Mouse (Mus musculus): ENCODE measurements at regions not wholly inside any gene's neighbourhood (a gene's known extent, or its start where the extent isn't known, plus 50 kb on each side); places are given as distances from the start of the nearest gene placed in this dataset.
A peak's percentile ranks its signal among the peaks of the same experiment; 100 is the strongest.
"Not testable (repeated sequence)": the region's sequence is repeated elsewhere in the genome, so short reads cannot be mapped to it uniquely, and the experiment has no call there.

- WGBS, result 84% methylated on average over 6 of the region's 6 CpGs
- H3K36me3 ChIP-seq (ENCODE audit: control insufficient read depth, insufficient read depth, low read length); H3K27me3 ChIP-seq (ENCODE audit: control insufficient read depth, insufficient read depth, low read length); H3K4me1 ChIP-seq (ENCODE audit: control insufficient read depth, insufficient read depth, low read length); H3K4me2 ChIP-seq (ENCODE audit: low read depth, low read length); ATAC-seq (ENCODE audit: insufficient read depth, low FRiP score); H3K27ac ChIP-seq (ENCODE audit: low read length); H3K9ac ChIP-seq (ENCODE audit: low read length); H3K9me3 ChIP-seq (replicated peaks; ENCODE audit: control insufficient read depth, low read length); H3K4me3 ChIP-seq (replicated peaks; ENCODE audit: low read length): not testable (repeated sequence)
Observed at GRCm38 (mm10) chr13:50906431-50906830, 194.2 kb upstream of the Spin1 start.

GRCm38 (mm10) chr13:50906910-50907309 is 193.8 kb upstream of the Spin1 start:
- Histone ChIP-seq H3K4me3 (replicated peaks; ENCODE audit: low read length) (no peak overlapping the region), H3K4me2 (ENCODE audit: low read depth, low read length) (no peak overlapping the region), H3K27me3 (ENCODE audit: control insufficient read depth, insufficient read depth, low read length) (no peaks in the 10 kb centered on the region), H3K4me1 (ENCODE audit: control insufficient read depth, insufficient read depth, low read length) (no peaks in the 10 kb centered on the region), H3K36me3 (ENCODE audit: control insufficient read depth, insufficient read depth, low read length) (no peaks in the 10 kb centered on the region), H3K9me3 (replicated peaks; ENCODE audit: control insufficient read depth, low read length) (no peaks in the 10 kb centered on the region), H3K27ac (ENCODE audit: low read length) (no peak overlapping the region), H3K9ac (ENCODE audit: low read length) (no peak overlapping the region)
- 81% methylated on average over 1 of the region's 1 CpGs for WGBS
- ATAC-seq (ENCODE audit: insufficient read depth, low FRiP score), result no peak

- H3K4me1 ChIP-seq (ENCODE audit: control insufficient read depth, insufficient read depth, low read length); H3K4me2 ChIP-seq (ENCODE audit: low read depth, low read length); H3K4me3 ChIP-seq (replicated peaks; ENCODE audit: low read length); H3K9me3 ChIP-seq (replicated peaks; ENCODE audit: control insufficient read depth, low read length); H3K27me3 ChIP-seq (ENCODE audit: control insufficient read depth, insufficient read depth, low read length); H3K36me3 ChIP-seq (ENCODE audit: control insufficient read depth, insufficient read depth, low read length); H3K9ac ChIP-seq (ENCODE audit: low read length); ATAC-seq (ENCODE audit: insufficient read depth, low FRiP score); H3K27ac ChIP-seq (ENCODE audit: low read length): not testable (repeated sequence)
- 36% methylated on average over 2 of the region's 2 CpGs for WGBS
Observed at GRCm38 (mm10) chr13:50912776-50913175, 187.9 kb upstream of the Spin1 start.

- not testable (repeated sequence) for H3K27me3 ChIP-seq (ENCODE audit: control insufficient read depth, insufficient read depth, low read length); H3K27ac ChIP-seq (ENCODE audit: low read length); H3K9me3 ChIP-seq (replicated peaks; ENCODE audit: control insufficient read depth, low read length); ATAC-seq (ENCODE audit: insufficient read depth, low FRiP score); H3K4me2 ChIP-seq (ENCODE audit: low read depth, low read length); H3K36me3 ChIP-seq (ENCODE audit: control insufficient read depth, insufficient read depth, low read length); H3K4me1 ChIP-seq (ENCODE audit: control insufficient read depth, insufficient read depth, low read length); H3K9ac ChIP-seq (ENCODE audit: low read length); H3K4me3 ChIP-seq (replicated peaks; ENCODE audit: low read length)
- WGBS, result 83% methylated on average over 3 of the region's 3 CpGs
Observed at GRCm38 (mm10) chr13:50934017-50934416, 166.7 kb upstream of the Spin1 start.

GRCm38 (mm10) chr13:50942561-50942960 is 158.1 kb upstream of the Spin1 start:
- Histone ChIP-seq H3K4me3 (replicated peaks; ENCODE audit: low read length) (no peak overlapping the region), H3K4me2 (ENCODE audit: low read depth, low read length) (no peak overlapping the region), H3K4me1 (ENCODE audit: control insufficient read depth, insufficient read depth, low read length) (no peaks in the 10 kb centered on the region), H3K36me3 (ENCODE audit: control insufficient read depth, insufficient read depth, low read length) (no peaks in the 10 kb centered on the region), H3K27me3 (ENCODE audit: control insufficient read depth, insufficient read depth, low read length) (no peaks in the 10 kb centered on the region), H3K9ac (ENCODE audit: low read length) (no peak overlapping the region), H3K27ac (ENCODE audit: low read length) (no peak overlapping the region), H3K9me3 (replicated peaks; ENCODE audit: control insufficient read depth, low read length) (no peaks in the 10 kb centered on the region)
- ATAC-seq (ENCODE audit: insufficient read depth, low FRiP score), result no peak
- whole genome bisulfite sequencing, result 59% methylated on average over 3 of the region's 3 CpGs

- no peak overlapping the region for H3K9ac ChIP-seq (ENCODE audit: low read length)
- no peak overlapping the region for H3K4me2 ChIP-seq (ENCODE audit: low read depth, low read length)
- H3K4me3 ChIP-seq (replicated peaks; ENCODE audit: low read length), result no peak overlapping the region
- no peaks in the 10 kb centered on the region for H3K9me3 ChIP-seq (replicated peaks; ENCODE audit: control insufficient read depth, low read length)
- H3K27ac ChIP-seq (ENCODE audit: low read length), result no peak overlapping the region
- 39% methylated on average over 6 of the region's 6 CpGs for WGBS
- no peaks in the 10 kb centered on the region for H3K36me3 ChIP-seq (ENCODE audit: control insufficient read depth, insufficient read depth, low read length)
- ATAC-seq (ENCODE audit: insufficient read depth, low FRiP score), result peak; percentile 47; the same call in 1 of the 2 replicates
- H3K27me3 ChIP-seq (ENCODE audit: control insufficient read depth, insufficient read depth, low read length), result no peaks in the 10 kb centered on the region
- H3K4me1 ChIP-seq (ENCODE audit: control insufficient read depth, insufficient read depth, low read length), result no peaks in the 10 kb centered on the region
Observed at GRCm38 (mm10) chr13:50949545-50950226, 151.0 kb upstream of the Spin1 start.

GRCm38 (mm10) chr13:50954671-50955070 is 146.0 kb upstream of the Spin1 start:
- Histone ChIP-seq H3K9me3 (replicated peaks; ENCODE audit: control insufficient read depth, low read length) (no peaks in the 10 kb centered on the region), H3K4me1 (ENCODE audit: control insufficient read depth, insufficient read depth, low read length) (no peaks in the 10 kb centered on the region), H3K9ac (ENCODE audit: low read length) (no peak overlapping the region), H3K4me3 (replicated peaks; ENCODE audit: low read length) (no peak overlapping the region), H3K36me3 (ENCODE audit: control insufficient read depth, insufficient read depth, low read length) (no peaks in the 10 kb centered on the region), H3K27ac (ENCODE audit: low read length) (no peak overlapping the region), H3K27me3 (ENCODE audit: control insufficient read depth, insufficient read depth, low read length) (no peaks in the 10 kb centered on the region), H3K4me2 (ENCODE audit: low read depth, low read length) (no peak overlapping the region)
- ATAC-seq (ENCODE audit: insufficient read depth, low FRiP score), result no peak
- 89% methylated on average over 6 of the region's 6 CpGs for WGBS

GRCm38 (mm10) chr13:50958051-50958883 is 142.4 kb upstream of the Spin1 start:
- peak overlapping the region; percentile 8 for H3K4me3 ChIP-seq (replicated peaks; ENCODE audit: low read length)
- no peaks in the 10 kb centered on the region for H3K4me1 ChIP-seq (ENCODE audit: control insufficient read depth, insufficient read depth, low read length)
- ATAC-seq (ENCODE audit: insufficient read depth, low FRiP score), result no peak
- H3K9me3 ChIP-seq (replicated peaks; ENCODE audit: control insufficient read depth, low read length), result no peaks in the 10 kb centered on the region
- no peaks in the 10 kb centered on the region for H3K27me3 ChIP-seq (ENCODE audit: control insufficient read depth, insufficient read depth, low read length)
- H3K4me2 ChIP-seq (ENCODE audit: low read depth, low read length), result peak overlapping the region; percentile 34
- 0 out of 2 replicates have a peak overlapping the region, but pooled peaks have one; percentile 1 for H3K9ac ChIP-seq (ENCODE audit: low read length)
- no peak overlapping the region for H3K27ac ChIP-seq (ENCODE audit: low read length)
- no peaks in the 10 kb centered on the region for H3K36me3 ChIP-seq (ENCODE audit: control insufficient read depth, insufficient read depth, low read length)
- 33% methylated on average over 20 of the region's 20 CpGs for WGBS

- Histone ChIP-seq H3K4me3 (replicated peaks; ENCODE audit: low read length) (no peak overlapping the region), H3K9me3 (replicated peaks; ENCODE audit: control insufficient read depth, low read length) (no peaks in the 10 kb centered on the region), H3K36me3 (ENCODE audit: control insufficient read depth, insufficient read depth, low read length) (no peaks in the 10 kb centered on the region), H3K4me1 (ENCODE audit: control insufficient read depth, insufficient read depth, low read length) (no peaks in the 10 kb centered on the region), H3K9ac (ENCODE audit: low read length) (no peak overlapping the region), H3K4me2 (ENCODE audit: low read depth, low read length) (no peak overlapping the region), H3K27me3 (ENCODE audit: control insufficient read depth, insufficient read depth, low read length) (no peaks in the 10 kb centered on the region), H3K27ac (ENCODE audit: low read length) (no peak overlapping the region)
- WGBS, result 84% methylated on average over 12 of the region's 12 CpGs
- ATAC-seq (ENCODE audit: insufficient read depth, low FRiP score), result no peak
Observed at GRCm38 (mm10) chr13:50960909-50961308, 139.8 kb upstream of the Spin1 start.
